Mouse (Mus musculus): ENCODE results near the gene Egr4. TPM values are rescaled to one million over a fixed set of nuclear protein-coding genes. Genes with fewer than 3 reads are reported as not detected.
A peak's percentile ranks its signal among the peaks of the same experiment; 100 is the strongest.

The Egr4 gene
- polyA plus RNA-seq, 1 experiment: not detected

DNA sequence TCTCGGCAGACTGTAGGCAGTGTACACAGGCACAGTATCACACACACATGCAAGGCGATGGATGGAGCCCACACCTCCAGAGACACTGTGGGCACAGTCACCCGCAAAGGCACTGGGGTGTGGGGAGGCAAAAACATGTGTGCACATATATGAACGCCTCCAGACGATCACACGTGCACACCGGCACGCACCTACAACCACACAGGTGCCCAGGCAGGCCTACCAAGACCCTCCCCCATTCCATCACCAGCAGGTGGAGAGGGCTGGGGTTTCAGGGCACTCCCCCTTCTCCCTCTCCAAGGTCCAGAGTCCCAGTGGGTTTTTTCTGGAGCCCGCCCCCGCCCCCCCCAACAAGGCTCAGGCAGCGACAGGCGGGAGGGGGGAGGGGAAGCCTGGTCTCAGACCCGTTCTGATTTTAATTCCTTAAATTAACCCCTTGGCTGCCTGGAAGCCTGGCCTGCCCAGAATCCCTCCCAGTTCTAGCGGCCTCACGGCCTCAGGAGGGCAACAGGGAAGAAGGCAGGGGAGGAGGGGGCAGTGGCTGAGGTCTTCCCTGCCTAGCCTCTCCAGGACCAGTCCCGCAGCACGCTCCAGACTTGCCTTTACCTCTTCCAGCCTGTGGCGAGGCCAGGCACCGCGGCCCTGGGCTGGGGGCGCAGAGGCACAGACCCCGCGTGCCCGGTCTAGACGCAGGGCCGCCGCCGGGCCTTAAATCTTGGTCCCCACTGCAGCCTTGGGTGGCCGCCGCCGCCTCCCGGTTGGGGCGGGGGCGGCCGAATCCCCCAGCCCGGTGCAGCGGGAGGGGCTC lies 11.1 kb downstream of the Egr4 start:
- Histone ChIP-seq H3K4me1 (ENCODE audit: control insufficient read depth, insufficient read depth, low read length) (peaks cover 15% of the 10 kb centered on the region), H3K27ac (ENCODE audit: insufficient read depth, low read depth, low read length) (peak overlapping the region; percentile 94), H3K4me3 (ENCODE audit: insufficient read depth, low read depth, low read length) (peak overlapping the region; percentile 92)
- WGBS: 1% methylated on average over 36 of the region's 37 CpGs
- TF ChIP-seq POLR2A (IDR thresholded peaks at IDR 0.05; ENCODE audit: insufficient read depth, low read depth, low read length) (no peak), CTCF (IDR thresholded peaks at IDR 0.05; ENCODE audit: insufficient read depth, low read depth, low read length) (no peak; the same call in 1 of the 2 replicates)

DNA sequence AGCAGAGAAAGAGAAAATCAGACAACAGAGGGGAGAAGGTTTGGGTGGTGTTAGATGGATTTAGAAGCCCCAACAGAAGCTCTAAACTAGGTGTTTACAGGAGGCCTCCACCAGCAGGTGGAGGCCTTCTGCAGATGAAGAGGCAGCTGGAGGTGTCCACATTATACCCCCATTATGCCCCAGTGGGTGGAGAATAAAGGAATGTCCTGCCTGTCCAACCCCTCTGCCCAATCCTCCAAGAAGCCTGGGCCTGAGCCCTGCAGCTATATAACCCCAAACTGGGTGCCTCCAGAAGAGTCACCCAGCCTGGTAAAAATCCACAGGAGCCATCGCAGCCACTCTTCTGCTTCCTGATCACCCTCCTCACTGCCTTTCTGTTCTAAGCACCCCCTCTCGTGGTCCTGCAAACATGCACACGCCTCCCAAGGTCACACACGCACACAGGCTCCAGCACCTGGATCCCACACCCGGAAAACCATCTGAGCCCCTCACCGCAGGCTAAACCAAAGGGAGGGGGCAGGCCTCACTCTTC lies 11.8 kb downstream of the Egr4 start:
- 3% methylated on average over 6 of the region's 6 CpGs for WGBS

DNA sequence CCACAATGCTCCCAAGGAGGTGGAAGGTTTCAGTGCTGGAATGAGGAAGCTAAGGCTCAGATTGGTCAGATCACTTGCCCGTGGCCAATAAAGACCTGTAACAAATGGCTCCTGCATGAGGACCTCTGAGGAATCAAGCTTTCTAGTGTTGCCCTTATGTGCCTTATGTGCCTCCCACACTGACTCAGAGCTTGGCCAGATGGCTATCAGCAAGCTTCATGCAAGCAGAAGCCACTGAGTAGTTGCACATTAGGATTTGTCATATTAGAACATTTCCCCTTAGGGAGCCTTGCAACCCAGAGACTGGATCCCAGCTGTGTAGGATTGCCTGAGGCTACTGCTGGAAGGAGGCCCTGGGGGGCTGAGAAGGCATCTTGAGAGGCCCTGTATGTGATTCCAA lies 13.0 kb downstream of the Egr4 start:
- H3K4me3 ChIP-seq (ENCODE audit: insufficient read depth, low read depth, low read length): no peak overlapping the region
- WGBS: 84% methylated on average over 1 of the region's 1 CpGs
- TF ChIP-seq CTCF (IDR thresholded peaks at IDR 0.05; ENCODE audit: insufficient read depth, low read depth, low read length): no peak
- no peak for TF ChIP-seq POLR2A (IDR thresholded peaks at IDR 0.05; ENCODE audit: insufficient read depth, low read depth, low read length)

More for the DNA sequence above, 11.8 kb downstream of the Egr4 start:
- Histone ChIP-seq H3K27ac (ENCODE audit: insufficient read depth, low read depth, low read length) (peak overlapping the region; percentile 94; the same call in 1 of the 2 replicates), H3K4me1 (ENCODE audit: control insufficient read depth, insufficient read depth, low read length) (peaks cover 15% of the 10 kb centered on the region), H3K4me3 (ENCODE audit: insufficient read depth, low read depth, low read length) (peak overlapping the region; percentile 92)
- TF ChIP-seq POLR2A (IDR thresholded peaks at IDR 0.05; ENCODE audit: insufficient read depth, low read depth, low read length) (no peak), CTCF (IDR thresholded peaks at IDR 0.05; ENCODE audit: insufficient read depth, low read depth, low read length) (no peak; the same call in 1 of the 2 replicates)

DNA sequence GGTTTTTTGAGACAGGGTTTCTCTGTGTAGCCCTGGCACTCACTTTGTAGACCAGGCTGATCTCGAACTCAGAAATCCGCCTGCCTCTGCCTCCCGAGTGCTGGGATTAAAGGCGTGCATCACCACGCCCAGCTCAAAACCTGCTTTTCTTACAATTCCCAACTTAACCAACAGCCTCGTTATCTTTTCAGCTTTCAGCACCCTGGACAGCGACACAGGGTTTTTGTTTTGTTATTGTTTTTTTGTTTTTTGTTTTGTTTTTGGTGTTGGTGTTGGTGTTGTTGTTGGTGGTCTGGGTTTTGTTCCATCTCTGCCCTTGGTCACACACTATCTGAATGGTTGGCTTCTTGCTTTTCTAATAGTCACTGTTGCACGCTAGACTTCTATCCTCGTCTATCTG lies 15.2 kb downstream of the Egr4 start:
- no peak overlapping the region for H3K27ac ChIP-seq (ENCODE audit: insufficient read depth, low read depth, low read length)
- no peak overlapping the region for H3K4me3 ChIP-seq (ENCODE audit: insufficient read depth, low read depth, low read length)
- no peak for TF ChIP-seq CTCF (IDR thresholded peaks at IDR 0.05; ENCODE audit: insufficient read depth, low read depth, low read length)
- TF ChIP-seq POLR2A (IDR thresholded peaks at IDR 0.05; ENCODE audit: insufficient read depth, low read depth, low read length): no peak
- WGBS: 82% methylated on average over 9 of the region's 9 CpGs
- H3K4me1 ChIP-seq (ENCODE audit: control insufficient read depth, insufficient read depth, low read length): peaks cover 9% of the 10 kb centered on the region

More for the DNA sequence above, 13.0 kb downstream of the Egr4 start:
- peaks cover 15% of the 10 kb centered on the region for H3K4me1 ChIP-seq (ENCODE audit: control insufficient read depth, insufficient read depth, low read length)
- no peak overlapping the region for H3K27ac ChIP-seq (ENCODE audit: insufficient read depth, low read depth, low read length)

DNA sequence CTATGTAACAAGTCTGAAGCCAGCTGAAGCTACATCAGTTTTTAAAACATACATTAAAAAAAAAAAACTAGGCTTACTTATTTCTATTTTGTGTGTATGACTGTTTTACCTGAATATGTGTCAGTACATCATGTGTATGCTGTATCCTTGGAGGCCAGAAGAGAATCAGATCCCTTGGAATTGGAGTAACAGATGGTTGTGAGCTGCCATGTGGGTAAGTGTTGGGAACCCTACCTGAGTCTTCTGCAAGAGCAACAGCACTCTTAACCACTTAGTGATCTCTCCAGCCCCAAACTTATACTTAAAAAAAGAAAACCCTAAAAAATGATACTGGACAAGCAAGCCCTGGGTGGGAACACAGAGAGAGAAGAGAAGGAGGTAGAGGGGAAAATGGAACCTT lies 16.4 kb downstream of the Egr4 start:
- peaks cover 7% of the 10 kb centered on the region for H3K4me1 ChIP-seq (ENCODE audit: control insufficient read depth, insufficient read depth, low read length)
- H3K4me3 ChIP-seq (ENCODE audit: insufficient read depth, low read depth, low read length): no peak overlapping the region
- H3K27ac ChIP-seq (ENCODE audit: insufficient read depth, low read depth, low read length): no peak overlapping the region
- TF ChIP-seq CTCF (IDR thresholded peaks at IDR 0.05; ENCODE audit: insufficient read depth, low read depth, low read length) (no peak), POLR2A (IDR thresholded peaks at IDR 0.05; ENCODE audit: insufficient read depth, low read depth, low read length) (no peak)

DNA sequence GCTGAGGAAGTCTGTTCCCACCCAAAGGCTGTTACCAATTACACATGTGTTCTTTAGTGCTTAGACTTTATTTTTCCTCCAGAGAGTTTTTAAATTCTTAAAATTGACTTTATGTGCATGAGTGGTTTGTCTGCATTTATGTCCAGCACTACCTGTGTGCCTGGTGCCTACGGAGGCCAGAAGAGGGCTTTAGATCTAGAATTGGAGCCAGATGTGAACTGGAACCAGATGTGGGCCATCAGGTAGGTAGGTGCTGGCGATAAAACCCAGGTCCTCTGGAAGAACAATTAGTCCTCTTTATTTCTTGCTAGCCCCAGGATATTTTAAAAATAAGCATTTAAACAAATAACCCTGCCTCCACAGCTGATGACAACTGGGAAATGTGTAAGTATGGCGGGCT lies 21.8 kb downstream of the Egr4 start:
- H3K4me1 ChIP-seq (ENCODE audit: control insufficient read depth, insufficient read depth, low read length): peaks cover 12% of the 10 kb centered on the region
- WGBS: 92% methylated on average over 3 of the region's 3 CpGs
- H3K4me3 ChIP-seq (ENCODE audit: insufficient read depth, low read depth, low read length): no peak overlapping the region
- TF ChIP-seq POLR2A (IDR thresholded peaks at IDR 0.05; ENCODE audit: insufficient read depth, low read depth, low read length) (no peak), CTCF (IDR thresholded peaks at IDR 0.05; ENCODE audit: insufficient read depth, low read depth, low read length) (no peak)
- no peak overlapping the region for H3K27ac ChIP-seq (ENCODE audit: insufficient read depth, low read depth, low read length)

DNA sequence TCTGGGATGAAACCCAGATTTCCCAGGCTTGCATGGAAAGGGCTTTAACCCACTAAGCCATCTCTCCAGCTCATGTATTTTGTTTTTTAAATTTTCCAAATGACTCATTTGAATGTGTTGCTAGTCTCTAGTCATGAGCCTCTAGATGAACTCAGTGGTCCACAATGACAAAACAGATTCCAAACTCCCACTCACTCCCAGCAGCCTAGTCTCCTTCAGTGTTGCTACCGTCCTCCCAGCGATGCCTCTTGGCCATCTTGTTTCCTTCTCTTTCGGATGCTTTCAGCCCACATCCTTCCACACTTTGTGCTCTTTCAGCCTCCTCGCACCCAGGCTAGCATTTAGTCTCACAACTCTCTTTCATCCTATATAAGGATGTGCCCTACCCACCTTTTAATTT lies 23.1 kb downstream of the Egr4 start:
- TF ChIP-seq CTCF (IDR thresholded peaks at IDR 0.05; ENCODE audit: insufficient read depth, low read depth, low read length) (no peak), POLR2A (IDR thresholded peaks at IDR 0.05; ENCODE audit: insufficient read depth, low read depth, low read length) (no peak)
- no peak overlapping the region for H3K4me3 ChIP-seq (ENCODE audit: insufficient read depth, low read depth, low read length)
- H3K27ac ChIP-seq (ENCODE audit: insufficient read depth, low read depth, low read length): no peak overlapping the region
- H3K4me1 ChIP-seq (ENCODE audit: control insufficient read depth, insufficient read depth, low read length): peaks cover 12% of the 10 kb centered on the region
- WGBS: 49% methylated on average over 4 of the region's 4 CpGs

DNA sequence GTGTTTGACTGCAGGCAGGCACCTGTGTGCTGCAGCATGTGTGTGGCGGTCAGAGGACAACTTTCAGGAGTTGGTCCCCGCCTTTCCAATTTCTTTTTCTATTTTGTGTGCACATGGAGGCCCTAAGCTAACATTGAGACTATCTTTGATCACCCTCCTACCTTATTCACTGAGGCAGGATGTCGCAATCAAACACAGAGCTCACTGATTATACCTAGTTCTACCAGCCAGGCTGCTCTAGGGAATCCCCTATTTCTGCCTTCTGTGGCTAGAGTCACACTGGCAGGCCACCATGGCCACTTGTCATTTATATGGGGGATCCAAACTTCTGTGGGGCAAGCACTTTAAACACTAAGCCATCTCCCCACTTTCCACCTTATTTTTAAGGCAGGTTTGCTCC lies 23.7 kb downstream of the Egr4 start:
- WGBS: 93% methylated on average over 3 of the region's 3 CpGs
- Histone ChIP-seq H3K4me1 (ENCODE audit: control insufficient read depth, insufficient read depth, low read length) (peaks cover 13% of the 10 kb centered on the region), H3K4me3 (ENCODE audit: insufficient read depth, low read depth, low read length) (no peak overlapping the region), H3K27ac (ENCODE audit: insufficient read depth, low read depth, low read length) (no peak overlapping the region)
- TF ChIP-seq CTCF (IDR thresholded peaks at IDR 0.05; ENCODE audit: insufficient read depth, low read depth, low read length) (no peak), POLR2A (IDR thresholded peaks at IDR 0.05; ENCODE audit: insufficient read depth, low read depth, low read length) (no peak)

DNA sequence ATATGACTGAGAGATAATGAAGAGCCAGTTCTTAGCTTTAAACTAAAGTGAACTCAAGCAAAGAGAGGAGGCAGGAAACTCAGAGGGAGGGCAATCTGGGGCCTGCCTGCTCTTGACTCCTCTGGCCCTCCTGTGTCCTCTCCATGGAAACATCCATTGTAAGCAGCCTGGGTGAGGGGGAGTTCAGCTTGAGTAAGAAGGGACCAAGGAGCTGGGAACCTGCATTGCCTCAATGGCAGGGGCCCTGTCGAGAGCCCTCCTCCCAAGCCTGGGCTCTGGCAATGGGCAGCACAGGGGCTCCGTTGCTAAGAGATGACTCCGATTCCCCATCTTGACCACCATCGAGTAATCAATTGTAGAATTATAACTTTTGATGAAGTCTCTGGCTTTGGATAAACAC lies 24.9 kb downstream of the Egr4 start:
- WGBS: 63% methylated on average over 4 of the region's 4 CpGs
- no peak overlapping the region for H3K27ac ChIP-seq (ENCODE audit: insufficient read depth, low read depth, low read length)
- TF ChIP-seq POLR2A (IDR thresholded peaks at IDR 0.05; ENCODE audit: insufficient read depth, low read depth, low read length) (no peak), CTCF (IDR thresholded peaks at IDR 0.05; ENCODE audit: insufficient read depth, low read depth, low read length) (no peak)
- no peak overlapping the region for H3K4me3 ChIP-seq (ENCODE audit: insufficient read depth, low read depth, low read length)
- H3K4me1 ChIP-seq (ENCODE audit: control insufficient read depth, insufficient read depth, low read length): peaks cover 25% of the 10 kb centered on the region

Data from olfactory bulb, adult 2 months (tissue).